Mouse (Mus musculus) activated CD4-positive, CD25-positive, alpha-beta regulatory T cell, adult 4 months (primary cell): ENCODE measurements around the gene Tmem235. TPM values are rescaled to one million over a fixed set of nuclear protein-coding genes. Genes with fewer than 3 reads are reported as not detected.

Source experiments
- ATAC-seq: one replicate; pipeline ENCODE4 v1.8.0; 2017
- polyA plus RNA-seq, 2 experiments: library from polyadenylated mRNA; unstranded; fragments of 100-300 nt; shearing (Covaris generic); gene quantifications; one replicate each; pipeline ENCODE4 v1.2.1; 2017

The Tmem235 gene
- polyA plus RNA-seq, 2 experiments from 2014 or later: not detected

DNA sequence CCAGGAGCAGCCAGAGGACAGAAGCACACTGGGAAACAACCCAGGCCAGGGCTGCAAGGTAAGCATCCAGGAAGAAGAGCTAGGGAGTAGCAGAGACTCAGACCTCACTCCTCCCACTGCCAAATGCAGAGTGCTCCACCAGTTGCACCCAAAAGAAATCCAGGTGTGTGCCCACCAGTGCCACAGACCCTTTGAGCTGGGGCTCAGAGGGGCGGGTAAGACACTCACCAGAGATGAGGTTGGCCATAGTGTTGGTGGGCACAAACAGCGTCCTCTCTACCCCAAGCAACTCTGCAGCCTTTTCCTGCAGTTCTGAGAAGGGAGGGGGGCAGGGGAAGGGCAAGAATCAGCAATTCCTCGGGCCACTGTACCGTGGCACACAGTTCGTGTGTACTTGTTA lies 10.8 kb downstream of the Tmem235 start:
- ATAC-seq: no peak

DNA sequence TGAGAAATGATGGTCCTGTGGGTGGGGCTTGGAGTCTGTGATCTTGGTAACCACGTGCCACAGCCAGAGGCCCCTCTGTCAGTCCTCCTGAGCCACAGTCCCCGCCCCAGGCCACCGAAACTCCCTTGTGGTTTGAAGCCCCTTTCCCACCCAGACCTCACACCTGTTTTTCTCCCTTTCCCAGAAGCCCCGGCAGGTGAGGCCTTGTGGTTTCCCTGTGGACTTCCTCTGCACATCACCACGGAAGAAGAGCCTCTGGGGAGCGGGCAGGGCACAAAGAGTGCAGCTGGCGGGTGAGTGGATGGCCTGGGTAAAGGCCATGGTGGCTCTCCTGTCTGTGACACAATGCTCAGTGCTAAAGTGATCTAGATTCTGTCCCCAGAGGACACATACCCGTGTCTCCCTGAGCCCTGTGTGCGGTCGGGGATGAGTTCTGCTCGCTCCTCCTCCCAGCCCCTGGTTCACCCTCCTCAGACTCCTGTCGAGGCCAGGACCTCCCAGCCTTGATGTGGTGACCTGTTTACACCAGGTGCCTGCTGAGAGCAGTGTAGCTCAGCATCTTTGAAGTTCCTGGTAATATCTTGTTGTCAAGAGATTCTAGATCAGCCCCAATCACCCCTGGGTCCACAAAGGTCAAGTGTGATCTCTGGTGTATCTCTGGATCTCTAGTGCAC lies 11.5 kb downstream of the Tmem235 start:
- peak; percentile 77 for ATAC-seq

- ATAC-seq: no peak
These were observed 12.5 kb downstream of the Tmem235 start, which contains the start of gene Tha1 for GRCm38 (mm10) chr11:117872861-117873608. TSS of gene Tha1 (minus strand) at chr11:117873481.

DNA sequence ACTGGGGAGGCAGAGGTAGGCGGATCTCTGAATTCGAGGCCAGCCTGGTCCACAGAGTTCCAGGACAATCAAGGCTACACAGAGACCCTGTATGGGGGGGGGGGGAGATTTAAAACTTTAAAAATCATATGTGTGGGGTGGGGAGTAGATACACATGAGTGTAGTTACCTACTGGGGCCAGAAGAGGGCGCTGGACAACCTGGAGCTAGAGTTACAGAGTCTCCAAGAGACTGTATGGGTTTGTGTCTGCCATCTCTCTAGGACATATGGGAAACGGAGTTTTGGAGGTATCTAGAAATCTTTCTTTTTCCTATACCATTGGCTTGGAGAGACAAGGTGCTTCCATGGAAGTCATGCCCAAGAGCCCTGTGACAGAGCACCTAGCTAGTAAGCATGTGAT lies 13.9 kb downstream of the Tmem235 start:
- ATAC-seq: no peak

DNA sequence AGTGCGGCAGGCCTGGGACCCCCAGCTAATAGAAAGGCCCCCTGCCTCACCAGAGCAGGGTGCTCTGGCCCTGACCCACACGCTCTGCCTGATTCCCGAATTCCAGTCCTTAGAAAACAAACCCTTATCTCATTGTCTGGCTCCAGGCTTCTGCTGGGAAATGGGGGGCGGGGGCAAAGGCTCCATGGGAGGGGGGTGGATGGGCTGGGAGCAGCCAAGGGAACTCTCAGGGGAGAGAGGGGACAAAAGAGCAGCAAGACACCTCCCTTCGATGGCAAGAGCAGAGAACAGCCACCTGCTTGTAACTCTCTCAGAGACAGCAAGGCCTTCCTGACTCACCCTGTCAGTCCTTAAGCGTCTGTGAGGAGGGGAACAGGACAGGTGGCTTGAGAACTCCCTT lies 15.1 kb downstream of the Tmem235 start:
- no peak for ATAC-seq

GRCm38 (mm10) chr11:117877917-117878745 lies 17.6 kb downstream of the Tmem235 start:
- peak; percentile 93 for ATAC-seq

DNA sequence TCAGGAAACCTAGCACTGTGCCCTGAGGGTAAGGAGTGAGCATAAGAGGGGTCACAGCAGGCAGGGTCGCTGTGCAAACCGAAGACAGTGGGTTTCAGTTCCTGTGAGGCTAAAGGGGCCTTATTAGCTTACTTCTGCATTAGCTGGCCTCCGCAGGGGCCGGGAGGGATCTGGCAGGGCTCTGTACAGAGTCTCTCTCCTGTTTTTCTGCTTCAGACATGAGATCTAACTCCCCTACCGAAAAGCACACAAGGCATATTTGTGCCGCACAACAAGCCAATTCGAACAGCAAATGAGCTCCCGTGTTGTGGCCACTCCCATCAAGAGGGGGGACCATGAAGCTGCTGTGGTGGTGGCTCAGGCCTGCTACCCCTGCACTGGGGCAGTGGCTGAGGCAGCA lies 18.3 kb downstream of the Tmem235 start:
- no peak for ATAC-seq

DNA sequence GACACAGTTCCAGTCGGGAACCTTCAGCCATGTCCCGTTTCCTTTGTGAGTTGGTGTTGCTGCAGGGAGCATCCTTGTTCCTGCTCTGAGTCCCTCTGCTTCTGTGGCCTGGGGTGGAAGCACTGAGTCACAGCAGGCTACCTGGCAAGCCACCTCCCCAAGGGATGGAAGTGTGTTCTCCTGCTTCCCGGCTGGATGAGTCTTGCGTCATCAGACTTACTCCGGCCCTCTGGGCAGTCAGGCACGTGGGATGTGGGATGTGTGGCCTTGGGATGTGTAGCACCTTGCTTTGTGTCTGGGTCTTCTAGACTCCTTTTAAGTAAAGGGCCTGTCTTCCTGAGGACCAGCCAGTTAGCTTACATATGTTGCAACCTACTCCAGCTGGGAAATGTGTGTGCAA lies 19.1 kb downstream of the Tmem235 start:
- ATAC-seq: no peak

- no peak for ATAC-seq
These were observed 19.9 kb downstream of the Tmem235 start for GRCm38 (mm10) chr11:117880336-117880976.

- no peak for ATAC-seq
These were observed 20.4 kb downstream of the Tmem235 start for GRCm38 (mm10) chr11:117880977-117881358.

DNA sequence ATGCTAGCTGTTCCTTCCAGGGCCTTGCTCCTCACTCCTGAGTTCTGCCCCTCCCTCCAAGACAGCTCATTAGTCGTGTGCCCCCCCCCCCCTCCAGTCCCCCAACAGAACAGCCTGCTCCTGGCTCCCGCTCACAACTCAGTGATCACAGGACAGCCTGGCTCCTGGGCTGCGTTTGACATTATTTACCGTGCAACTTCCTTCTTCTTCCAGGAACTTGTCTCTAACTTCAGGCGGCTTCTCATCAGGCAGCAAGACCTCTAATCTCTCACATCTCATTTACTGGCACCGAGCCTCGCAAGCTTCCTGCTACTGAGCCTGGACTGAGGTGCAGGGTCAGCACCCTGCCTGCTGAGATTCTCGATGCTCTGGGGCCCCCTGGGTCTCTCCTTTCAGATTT lies 21.2 kb downstream of the Tmem235 start:
- peak; percentile 28 for ATAC-seq

DNA sequence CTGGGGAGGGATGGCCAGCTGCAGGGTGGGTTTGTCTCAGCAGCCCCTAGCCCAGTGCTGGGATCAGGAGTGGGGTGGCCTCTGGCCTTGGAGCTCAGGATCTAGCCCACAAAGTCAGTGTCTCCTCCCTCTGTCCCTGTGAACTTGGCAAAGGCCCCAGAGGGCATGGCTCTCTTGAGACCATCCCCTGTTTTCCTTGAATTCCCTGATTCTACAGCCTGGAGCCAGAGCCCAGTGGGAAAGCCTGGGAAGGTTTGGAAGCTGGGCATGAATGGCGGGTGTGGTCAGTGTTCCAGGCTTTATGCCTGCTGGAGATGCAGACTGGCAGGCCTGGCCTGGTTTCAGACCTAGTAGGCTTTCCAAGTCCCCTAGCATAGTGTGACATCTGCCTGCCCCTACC lies 21.7 kb downstream of the Tmem235 start:
- no peak for ATAC-seq

GRCm38 (mm10) chr11:117886000-117886399 lies 25.4 kb downstream of the Tmem235 start:
- no peak for ATAC-seq

GRCm38 (mm10) chr11:117888168-117888852 lies 27.8 kb downstream of the Tmem235 start:
- ATAC-seq: no peak

DNA sequence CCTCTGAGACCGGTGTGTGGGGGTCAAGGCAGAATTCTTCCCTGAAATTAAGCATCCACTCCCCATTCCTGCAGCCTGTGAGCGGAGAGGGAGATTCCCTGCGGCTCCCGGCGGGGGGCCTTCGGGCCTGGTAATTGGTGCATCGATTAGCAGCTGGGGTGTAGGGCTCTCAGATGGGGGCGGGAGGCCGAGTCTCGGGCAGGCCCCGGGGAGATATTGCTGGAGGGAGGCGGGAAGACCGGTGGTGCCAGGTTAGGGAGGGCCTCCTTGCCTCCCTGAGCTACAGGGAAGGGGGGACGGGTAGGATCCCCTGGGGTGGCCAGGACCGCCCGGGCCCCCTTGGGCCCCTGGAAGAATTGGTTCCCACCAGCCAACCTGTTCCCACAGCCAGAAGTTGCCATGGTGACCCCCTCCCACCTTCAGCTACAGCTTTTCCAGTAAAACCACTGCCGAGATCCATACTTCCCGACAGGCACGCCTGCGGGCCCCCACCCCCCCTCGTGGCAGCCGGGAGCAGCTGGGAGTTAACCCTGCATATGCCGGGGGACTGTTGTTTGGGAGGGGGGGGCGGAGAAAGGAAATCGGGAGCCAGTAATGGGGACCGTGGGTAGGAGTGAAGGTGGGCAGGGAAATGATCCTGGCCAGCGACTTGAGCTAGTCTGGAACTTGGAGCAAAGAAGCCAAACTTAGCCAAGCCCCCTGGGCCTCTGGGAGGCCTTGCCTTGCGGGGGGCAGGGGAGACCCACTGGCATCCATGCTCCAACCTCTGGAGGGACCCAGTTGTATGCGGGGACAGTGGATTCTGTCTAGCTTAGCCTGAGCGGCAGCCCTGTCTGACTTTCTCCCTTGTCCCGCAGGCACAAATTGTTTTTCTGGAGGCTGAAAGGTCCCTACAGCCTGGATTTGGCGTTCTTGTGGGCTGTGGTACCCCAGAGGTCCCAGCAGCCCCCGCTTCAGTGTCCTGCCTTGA lies 28.6 kb downstream of the Tmem235 start:
- ATAC-seq: no peak

DNA sequence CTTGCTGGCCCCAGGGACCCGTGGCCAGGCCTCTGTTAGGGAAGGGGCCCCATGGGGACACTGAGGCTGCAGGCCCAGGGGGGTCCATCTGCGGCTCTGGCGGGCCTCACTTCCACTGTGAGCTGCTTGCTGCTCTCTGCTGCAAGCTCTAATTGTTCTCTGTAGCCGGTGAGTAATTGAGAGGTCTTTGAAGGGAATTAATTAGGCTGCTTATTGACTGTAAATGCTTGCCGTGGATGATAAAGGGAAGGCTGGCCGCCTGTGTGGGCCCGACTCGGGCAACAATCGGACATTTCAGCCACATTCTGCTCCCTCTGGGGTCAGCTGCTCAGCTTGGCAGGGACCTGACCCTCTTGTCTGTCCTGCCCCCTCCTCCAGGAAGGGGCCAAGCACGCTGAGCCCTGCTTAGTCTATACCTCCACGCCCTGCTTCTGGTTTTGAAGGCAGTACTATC lies 29.4 kb downstream of the Tmem235 start:
- ATAC-seq: no peak

GRCm38 (mm10) chr11:117890519-117891282 lies 30.1 kb downstream of the Tmem235 start:
- no peak for ATAC-seq

GRCm38 (mm10) chr11:117891581-117892175 lies 31.1 kb downstream of the Tmem235 start:
- ATAC-seq: peak; percentile 43

GRCm38 (mm10) chr11:117892199-117892598 lies 31.6 kb downstream of the Tmem235 start:
- peak; percentile 95 for ATAC-seq

DNA sequence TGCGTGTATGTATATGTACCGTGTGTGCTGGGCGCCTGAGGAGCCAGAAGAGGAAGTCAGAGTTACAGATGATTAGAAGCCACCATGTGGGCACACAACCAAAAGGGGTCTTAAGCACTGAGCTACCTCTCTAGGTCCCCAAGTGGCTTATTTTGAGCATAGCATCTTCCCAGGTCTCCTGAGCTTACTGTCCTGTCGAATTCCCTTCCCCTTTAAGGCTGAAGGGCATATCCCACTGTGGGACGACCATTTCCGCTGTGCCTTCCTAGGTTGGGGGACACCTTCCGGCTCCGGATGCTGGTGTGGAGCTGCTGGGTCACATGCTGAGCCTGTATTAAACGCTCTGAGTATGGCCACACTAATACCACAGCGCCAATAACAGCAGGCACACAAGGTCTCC lies 34.1 kb downstream of the Tmem235 start:
- no peak for ATAC-seq
